ENCODE assay signal across 8 mouse cellular contexts in the genomic region with DNA sequence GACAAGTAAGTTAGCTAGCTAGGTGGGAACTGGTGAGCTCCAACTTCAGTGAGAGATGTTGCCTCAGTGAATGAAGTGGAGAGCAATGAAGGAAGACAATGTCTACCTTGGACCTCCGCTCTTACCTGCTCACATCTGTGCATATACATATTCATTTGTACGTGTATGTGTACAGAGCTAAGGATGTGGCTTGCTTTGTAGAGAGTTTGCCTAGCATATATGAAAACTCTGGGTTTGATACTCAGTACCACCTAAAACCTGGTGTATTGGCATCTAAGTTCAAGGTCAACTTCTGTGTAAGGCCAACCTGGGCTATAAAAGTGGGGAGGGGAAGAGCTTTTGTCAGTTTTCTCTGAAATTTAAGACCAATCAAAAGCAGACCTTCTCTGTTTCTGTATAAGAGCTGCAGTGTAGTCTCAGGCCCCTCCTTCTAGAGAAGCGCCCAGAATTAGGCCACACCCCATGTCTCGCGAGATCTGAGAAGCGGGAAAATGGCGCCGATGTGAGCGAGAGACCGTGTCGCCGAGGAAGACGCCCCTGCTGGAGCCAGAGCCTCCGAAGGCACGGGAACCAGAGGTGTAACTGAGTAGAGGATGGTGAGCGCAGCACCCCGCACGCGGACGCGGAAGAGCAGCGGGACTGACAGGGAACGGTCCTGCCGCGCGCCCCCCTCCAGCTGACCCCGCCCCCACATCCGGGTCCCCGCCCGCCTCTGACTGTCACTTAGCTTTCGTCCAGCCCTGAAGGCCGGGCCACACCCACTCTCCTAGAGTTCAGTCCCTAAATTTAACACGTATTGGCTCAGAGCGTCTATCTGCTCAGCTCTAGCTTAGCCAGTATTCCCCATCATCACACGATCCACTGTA. TPM values are rescaled to one million over a fixed set of nuclear protein-coding genes. Genes with fewer than 3 reads are reported as not detected.
DNase-seq lines count a peak whose midpoint lies in the region; ATAC-seq and TF ChIP-seq lines count a peak whose summit lies in the region.

Gene Zfp414 (plus strand): TSS at position 470 of the 866 bp plus-strand sequence.

- H3K27ac ChIP-seq in embryonic facial prominence, embryonic 13.5 days, result peak within 1 kb of the TSS; percentile 99
- H3K27ac ChIP-seq in heart, adult 2 months, result peak within 1 kb of the TSS; percentile 98
- H3K27ac ChIP-seq in limb, embryonic 13.5 days, result peak within 1 kb of the TSS; percentile 98
- peak within 1 kb of the TSS; percentile 98 for H3K27ac ChIP-seq in midbrain, embryonic 16.5 days (ENCODE audit: low read length)

- H3K4me3 ChIP-seq in embryonic facial prominence, embryonic 13.5 days, result peak within 1 kb of the TSS; percentile 62
- peak within 1 kb of the TSS; percentile 94 for H3K4me3 ChIP-seq in heart, adult 2 months
- H3K4me3 ChIP-seq in limb, embryonic 13.5 days, result peak within 1 kb of the TSS; percentile 67
- peak within 1 kb of the TSS; percentile 73 for H3K4me3 ChIP-seq in midbrain, embryonic 16.5 days (ENCODE audit: low read depth, low read length)

- ATAC-seq in embryonic facial prominence, embryonic 13.5 days (ENCODE audit: insufficient number of reproducible peaks, insufficient read depth, low FRiP score, low TSS enrichment, low read depth), result peak; percentile 89
- ATAC-seq in limb, embryonic 13.5 days (ENCODE audit: low FRiP score, low read depth), result peak; percentile 97
- peak; percentile 94 for ATAC-seq in midbrain, embryonic 16.5 days

- peak; percentile 91 for DNase-seq in 3134 (ENCODE audit: extremely low read depth, insufficient read length, low spot score)
- peak; percentile 92 to 96 for DNase-seq in adrenal gland, postnatal 36 days
- peak; percentile 94 to 95 for DNase-seq in heart, adult 2 months
- peak; percentile 88 to 93 for DNase-seq in kidney, adult 8-10 months
- DNase-seq in spleen, postnatal 10 days (ENCODE audit: low spot score in 2 of 2), result peak; percentile 93 to 95

- no peaks in the 10 kb centered on the region for H3K79me2 ChIP-seq in heart, adult 2 months (replicated peaks; ENCODE audit: control insufficient read depth, insufficient read depth, low read length)

- TF ChIP-seq EP300 in heart, adult 2 months (IDR thresholded peaks at IDR 0.05; ENCODE audit: insufficient read depth, low read depth, low read length), result no peak

- H3K36me3 ChIP-seq in embryonic facial prominence, embryonic 13.5 days, result peaks cover 30% of the 10 kb centered on the region
- H3K36me3 ChIP-seq in heart, adult 2 months (ENCODE audit: control insufficient read depth, insufficient read depth, low read length), result no peaks in the 10 kb centered on the region
- peaks cover 32% of the 10 kb centered on the region for H3K36me3 ChIP-seq in limb, embryonic 13.5 days
- H3K36me3 ChIP-seq in midbrain, embryonic 16.5 days (ENCODE audit: control insufficient read depth, insufficient read depth, low read length), result peaks cover 3% of the 10 kb centered on the region

- no peak for TF ChIP-seq CTCF in heart, adult 2 months (IDR thresholded peaks at IDR 0.05)

- peaks cover 25% of the 10 kb centered on the region for H3K4me1 ChIP-seq in embryonic facial prominence, embryonic 13.5 days
- peaks cover 4% of the 10 kb centered on the region for H3K4me1 ChIP-seq in heart, adult 2 months (ENCODE audit: control insufficient read depth, insufficient read depth, low read length)
- H3K4me1 ChIP-seq in limb, embryonic 13.5 days, result peaks cover 19% of the 10 kb centered on the region
- H3K4me1 ChIP-seq in midbrain, embryonic 16.5 days (ENCODE audit: control insufficient read depth, insufficient read depth, low read length), result peaks cover 19% of the 10 kb centered on the region

- H3K4me2 ChIP-seq in embryonic facial prominence, embryonic 13.5 days, result peak within 1 kb of the TSS; percentile 64
- peak within 1 kb of the TSS; percentile 75 for H3K4me2 ChIP-seq in limb, embryonic 13.5 days (replicated peaks)
- H3K4me2 ChIP-seq in midbrain, embryonic 16.5 days (ENCODE audit: low read length), result peak within 1 kb of the TSS; percentile 89

- H3K9ac ChIP-seq in embryonic facial prominence, embryonic 13.5 days, result peak within 1 kb of the TSS; percentile 88
- peak within 1 kb of the TSS; percentile 86 for H3K9ac ChIP-seq in heart, adult 2 months (ENCODE audit: low read depth, low read length)
- H3K9ac ChIP-seq in limb, embryonic 13.5 days, result peak within 1 kb of the TSS; percentile 84
- peak within 1 kb of the TSS; percentile 87 for H3K9ac ChIP-seq in midbrain, embryonic 16.5 days (ENCODE audit: low read depth, low read length)

- H3K27me3 ChIP-seq in embryonic facial prominence, embryonic 13.5 days, result no peaks in the 10 kb centered on the region
- H3K27me3 ChIP-seq in heart, adult 2 months (ENCODE audit: control insufficient read depth, insufficient read depth, low read length), result no peaks in the 10 kb centered on the region
- no peaks in the 10 kb centered on the region for H3K27me3 ChIP-seq in limb, embryonic 13.5 days
- H3K27me3 ChIP-seq in midbrain, embryonic 16.5 days (ENCODE audit: control insufficient read depth, insufficient read depth, low read depth, low read length), result no peaks in the 10 kb centered on the region

- H3K9me3 ChIP-seq in embryonic facial prominence, embryonic 13.5 days, result no peaks in the 10 kb centered on the region
- H3K9me3 ChIP-seq in limb, embryonic 13.5 days, result no peaks in the 10 kb centered on the region
- H3K9me3 ChIP-seq in midbrain, embryonic 16.5 days (replicated peaks; ENCODE audit: control insufficient read depth, low read length, poor library complexity, severe bottlenecking), result no peaks in the 10 kb centered on the region

- peak; percentile 78 for TF ChIP-seq POLR2A in heart, adult 2 months (IDR thresholded peaks at IDR 0.05; ENCODE audit: insufficient read depth, low read depth, low read length)

- WGBS in embryonic facial prominence, embryonic 13.5 days, result 4% methylated on average over 35 of the region's 35 CpGs
- 3% methylated on average over 35 of the region's 35 CpGs for WGBS in heart, adult 2 months
- 3% methylated on average over 35 of the region's 35 CpGs for WGBS in limb, embryonic 13.5 days
- 3% methylated on average over 35 of the region's 35 CpGs for WGBS in midbrain, embryonic 16.5 days

- intact Hi-C loops in heart, adult 2 months (cut with DNase I), result no loop called here

RNA-seq across cellular contexts. Expression of gene Zfp414, which starts in this region (rescaled TPM):
- 10 to 100 TPM; 28.9 to 35.3 TPM for total RNA-seq in adrenal gland, postnatal 36 days (2021)
- 49.1 and 50.2 TPM in 2 replicates for polyA plus RNA-seq in embryonic facial prominence, embryonic 13.5 days (2015; fragmentation: Nextera tagmentation; extraction: Ambion mirVana)
- 1 to 10 TPM; 7.3 to 7.7 TPM for total RNA-seq in heart, adult 2 months (2021)
- polyA plus RNA-seq in heart, adult 2 months (2012; rRNA removed), result 27.0 and 28.4 TPM in 2 replicates
- polyA plus RNA-seq in limb, embryonic 13.5 days (2015; fragmentation: Nextera tagmentation; extraction: Ambion mirVana), result 51.4 and 53.7 TPM in 2 replicates
- 68.1 and 75.1 TPM in 2 replicates for polyA plus RNA-seq in midbrain, embryonic 16.5 days (2015; fragmentation: Nextera tagmentation; extraction: Ambion mirVana)

Comparison
In these comparisons a context has a peak if more than half of its experiments do, and no peak if none do; other contexts are left out.
1. Peak in every context shown above with its lines: DNase-seq, ATAC-seq, H3K4me3 ChIP-seq and H3K27ac ChIP-seq.